Mouse (Mus musculus): ENCODE measurements around the gene Hectd4. TPM values are rescaled to one million over a fixed set of nuclear protein-coding genes. Genes with fewer than 3 reads are reported as not detected.

The Hectd4 gene
- polyA plus RNA-seq (2015; fragmentation: Nextera tagmentation; extraction: Ambion mirVana): 15.1 and 23.3 TPM in 2 replicates

GRCm38 (mm10) chr5:121219980-121220731 lies at the start of gene Hectd4:
Gene Hectd4 (plus strand): TSS chr5:121220219.

GRCm38 (mm10) chr5:121190836-121191583 lies 29.0 kb upstream of the Hectd4 start, which contains the start of gene Ptpn11:
Gene Ptpn11 (minus strand): TSS chr5:121191397.

DNA sequence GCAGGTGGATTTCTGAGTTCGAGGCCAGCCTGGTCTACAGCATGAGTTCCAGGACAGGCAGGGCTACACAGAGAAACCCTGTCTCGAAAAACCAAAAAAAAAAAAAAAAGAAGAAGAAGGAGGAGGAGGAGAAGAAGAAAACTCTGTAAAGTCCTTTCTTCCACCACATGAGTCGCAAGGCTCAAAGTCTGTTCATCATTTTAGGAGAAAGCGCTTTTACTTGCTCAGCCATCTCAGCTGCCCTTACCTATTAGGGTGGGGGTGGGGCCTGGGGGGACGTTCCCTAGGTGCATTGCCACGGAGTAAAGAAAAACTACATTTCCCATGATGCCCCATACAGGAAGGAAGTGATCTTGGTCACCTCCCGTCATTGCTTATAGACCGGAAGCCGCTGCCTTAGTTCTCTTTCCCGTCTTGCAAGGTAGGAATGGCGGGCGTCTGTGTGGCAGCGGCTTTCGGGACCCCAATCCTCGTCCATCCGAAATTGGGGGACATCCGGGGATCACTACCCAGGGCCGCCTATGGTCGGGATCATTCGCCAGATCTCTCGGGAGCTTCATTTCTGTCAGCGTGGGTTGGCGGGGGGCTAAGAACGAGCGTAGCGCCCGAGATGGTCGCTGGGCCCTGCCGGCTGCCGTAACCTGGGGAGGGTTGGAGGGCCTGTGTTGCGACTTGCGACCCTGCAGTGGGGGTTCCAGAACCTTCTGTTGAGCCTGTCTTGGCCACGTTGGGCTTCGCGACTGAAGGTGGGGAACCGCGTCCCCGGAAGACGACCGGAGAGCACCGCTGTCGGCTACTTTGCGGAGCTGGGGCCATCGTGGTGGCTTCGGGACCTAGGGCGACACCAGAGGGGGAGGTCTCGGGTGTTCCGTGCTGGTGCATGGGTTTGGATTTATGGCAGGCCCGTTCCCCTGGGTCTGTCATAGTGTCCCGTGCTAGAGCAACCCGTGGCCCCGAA lies 15.6 kb upstream of the Hectd4 start, which contains the start of gene Rpl6:
Gene Rpl6 (plus strand): TSS at position 350 of the 958 bp plus-strand sequence.

DNA sequence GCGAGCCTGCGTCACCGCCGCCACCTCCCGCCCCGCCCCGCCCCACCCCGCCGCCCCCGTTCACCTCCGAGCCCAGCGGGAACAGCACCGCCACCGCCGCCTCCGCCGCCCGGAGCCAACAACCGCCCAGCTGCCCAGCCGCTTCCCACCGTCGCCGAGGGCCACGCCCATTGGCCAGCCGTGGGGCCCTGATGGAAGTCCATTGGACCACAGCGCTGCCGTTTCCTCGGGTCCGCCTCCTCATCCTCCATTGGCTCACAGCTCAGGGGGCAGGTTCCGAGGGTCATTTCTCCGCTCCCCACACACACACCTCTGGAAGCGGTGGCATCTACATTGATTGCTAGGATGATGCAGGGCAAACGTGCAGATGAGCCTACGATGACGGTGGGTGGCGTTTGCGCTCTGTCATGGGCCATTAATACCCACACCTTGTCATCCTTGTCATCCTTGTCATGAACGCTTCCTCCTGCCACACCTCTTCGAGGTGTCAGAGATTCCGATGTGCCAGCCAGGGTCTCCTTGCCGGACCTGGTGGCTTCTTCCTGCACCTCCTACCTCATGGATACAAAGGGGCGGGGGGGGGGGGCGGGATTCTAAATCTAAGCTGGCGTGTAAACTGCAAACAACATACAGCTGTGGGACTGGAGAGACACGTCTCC lies 165.6 kb downstream of the Hectd4 start, which contains the start of gene Trafd1:
Gene Trafd1 (minus strand): TSS at position 172 of the 659 bp plus-strand sequence.

DNA sequence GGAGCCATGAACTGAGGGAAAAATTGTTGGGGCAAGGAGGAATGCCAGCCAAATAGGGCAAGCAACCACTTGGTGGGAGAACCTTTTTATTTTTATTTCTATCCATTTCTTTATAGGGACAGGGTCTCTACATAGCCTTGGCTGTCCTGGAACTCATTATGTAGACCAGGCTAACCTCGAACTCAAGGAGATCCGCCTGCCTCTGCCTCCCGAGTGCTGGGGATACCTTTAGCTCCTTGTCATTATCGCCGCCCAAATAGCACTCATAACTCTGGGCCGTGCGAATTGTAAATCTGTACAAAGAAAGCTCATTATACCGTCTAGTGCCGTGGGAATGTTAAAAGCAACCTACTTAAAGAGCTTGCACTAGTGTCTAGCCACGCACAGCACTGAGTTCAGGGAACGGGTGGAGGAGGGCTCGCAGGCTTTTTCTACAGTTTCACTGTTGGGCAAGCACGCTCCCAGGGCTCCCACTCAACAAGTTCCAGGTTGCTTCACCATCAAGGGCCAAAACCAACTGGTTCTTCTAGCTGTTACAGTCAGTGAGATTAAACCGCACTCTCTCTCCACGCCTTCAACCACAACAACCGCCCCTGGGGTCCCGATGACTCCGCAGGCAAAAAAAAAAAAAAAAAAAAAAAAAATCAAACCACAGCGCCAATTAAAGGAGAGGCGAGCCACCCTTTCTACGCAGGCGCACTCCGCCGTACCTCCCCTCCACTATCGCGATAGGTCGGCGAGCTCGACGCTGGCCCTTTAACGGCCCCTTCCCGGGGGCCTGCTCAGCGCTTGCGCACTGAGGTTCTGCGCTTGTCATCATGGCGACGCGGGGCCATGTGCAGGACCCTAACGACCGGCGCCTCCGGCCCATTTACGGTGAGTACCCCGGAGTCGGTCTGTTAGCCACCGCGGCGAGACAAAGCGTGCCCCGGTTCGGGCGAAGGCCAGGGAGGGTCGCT lies 177.4 kb downstream of the Hectd4 start, which contains the start of gene Naa25:
Gene Naa25 (plus strand): TSS at position 750 of the 959 bp plus-strand sequence.

Other genes with a start within 250 kb of the Hectd4 start
- 34.4 and 41.8 TPM in 2 replicates for gene Rph3a, start 210.1 kb upstream of the Hectd4 start, polyA plus RNA-seq (2015; fragmentation: Nextera tagmentation; extraction: Ambion mirVana)
- gene Ptpn11, start 28.8 kb upstream of the Hectd4 start, polyA plus RNA-seq (2015; fragmentation: Nextera tagmentation; extraction: Ambion mirVana): 25.6 and 26.1 TPM in 2 replicates
- gene Rpl6, start 15.7 kb upstream of the Hectd4 start, polyA plus RNA-seq (2015; fragmentation: Nextera tagmentation; extraction: Ambion mirVana): 338 and 358 TPM in 2 replicates
- gene Trafd1, start 165.4 kb downstream of the Hectd4 start, polyA plus RNA-seq (2015; fragmentation: Nextera tagmentation; extraction: Ambion mirVana): 85.2 and 96.9 TPM in 2 replicates
- 41.6 and 46.4 TPM in 2 replicates for gene Naa25, start 177.7 kb downstream of the Hectd4 start, polyA plus RNA-seq (2015; fragmentation: Nextera tagmentation; extraction: Ambion mirVana)
- 2.5 and 2.7 TPM in 2 replicates for gene Tmem116, start 231.7 kb downstream of the Hectd4 start, polyA plus RNA-seq (2015; fragmentation: Nextera tagmentation; extraction: Ambion mirVana)
- gene Erp29, start 232.3 kb downstream of the Hectd4 start, polyA plus RNA-seq (2015; fragmentation: Nextera tagmentation; extraction: Ambion mirVana): 178 and 197 TPM in 2 replicates

Measured in neural tube, postnatal 0 days (tissue).